Mouse (Mus musculus): ENCODE measurements around the gene Amz2.

- TF ChIP-seq GATA1 (IDR thresholded peaks at IDR 0.05; ENCODE audit: low read length): no peak
- TF ChIP-seq TAL1 (IDR thresholded peaks at IDR 0.05; ENCODE audit: low read length): no peak
These were observed 45.1 kb upstream of the Amz2 start for GRCm38 (mm10) chr11:109380662-109381061.

Data from erythroblast, embryonic 14.5 days (primary cell).